Mouse (Mus musculus) T-helper 1 cell (primary cell): ENCODE data around the gene Tmem45b.

Experiments
- in situ Hi-C: fragments of 300-600 bp; cut with MboI, MseI; formaldehyde crosslinking; loops from one replicate; pipeline ENCODE4 v1.15.1; 2025; ENCODE audit warnings: high pct_unique_total_duplicates

Gene Tmem45b

GRCm38 (mm10) chr9:31463692-31464474, at the start of gene Tmem45b:
Gene Tmem45b (minus strand): TSS chr9:31464462.
- in situ Hi-C loops = no loop called here

- in situ Hi-C loops = loop anchor here (25.0 kb wide), 1 partner anchor 1521 kb away; no protein-coding TSS in a partner anchor
These were observed 43.9 kb upstream of the Tmem45b start for GRCm38 (mm10) chr9:31508189-31508588.

- in situ Hi-C loops = loop anchor here (25.0 kb wide), 1 partner anchor 1514 kb away; no protein-coding TSS in a partner anchor
These were observed 37.0 kb upstream of the Tmem45b start for GRCm38 (mm10) chr9:31501221-31501620.

GRCm38 (mm10) chr9:31463190-31463589, 1.1 kb downstream of the Tmem45b start:
- in situ Hi-C loops = no loop called here

GRCm38 (mm10) chr9:31454356-31454755, 9.9 kb downstream of the Tmem45b start:
- in situ Hi-C loops = no loop called here

GRCm38 (mm10) chr9:31452166-31452565, 12.1 kb downstream of the Tmem45b start:
- in situ Hi-C loops = no loop called here

GRCm38 (mm10) chr9:31449145-31449772, 15.0 kb downstream of the Tmem45b start:
- in situ Hi-C loops = no loop called here

GRCm38 (mm10) chr9:31444236-31444635, 20.0 kb downstream of the Tmem45b start:
- in situ Hi-C loops = no loop called here

GRCm38 (mm10) chr9:31441487-31441886, 22.8 kb downstream of the Tmem45b start:
- in situ Hi-C loops = no loop called here

- in situ Hi-C loops = no loop called here
These were observed 23.9 kb downstream of the Tmem45b start for GRCm38 (mm10) chr9:31440366-31440765.

- in situ Hi-C loops = loop anchor here (10.0 kb wide), 1 partner anchor 105 kb away; no protein-coding TSS in a partner anchor
These were observed 24.9 kb downstream of the Tmem45b start for GRCm38 (mm10) chr9:31439341-31439740.

GRCm38 (mm10) chr9:31438834-31439233, 25.4 kb downstream of the Tmem45b start:
- in situ Hi-C loops = loop anchor here (10.0 kb wide), 1 partner anchor 106 kb away; no protein-coding TSS in a partner anchor

- in situ Hi-C loops = loop anchor here (10.0 kb wide), 1 partner anchor 107 kb away; no protein-coding TSS in a partner anchor
These were observed 26.4 kb downstream of the Tmem45b start for GRCm38 (mm10) chr9:31437861-31438260.

GRCm38 (mm10) chr9:31435415-31435814, 28.8 kb downstream of the Tmem45b start:
- in situ Hi-C loops = loop anchor here (10.0 kb wide), 1 partner anchor 109 kb away; no protein-coding TSS in a partner anchor

- in situ Hi-C loops = loop anchor here (10.0 kb wide), 1 partner anchor 111 kb away; no protein-coding TSS in a partner anchor
These were observed 30.8 kb downstream of the Tmem45b start for GRCm38 (mm10) chr9:31433431-31433830.

- in situ Hi-C loops = loop anchor here (10.0 kb wide), 1 partner anchor 112 kb away; no protein-coding TSS in a partner anchor
These were observed 31.8 kb downstream of the Tmem45b start for GRCm38 (mm10) chr9:31432336-31432975.

- in situ Hi-C loops = loop anchor here (10.0 kb wide), 1 partner anchor 113 kb away; no protein-coding TSS in a partner anchor
These were observed 32.5 kb downstream of the Tmem45b start for GRCm38 (mm10) chr9:31431751-31432150.

GRCm38 (mm10) chr9:31430011-31430410, 34.3 kb downstream of the Tmem45b start:
- in situ Hi-C loops = loop anchor here (10.0 kb wide), 1 partner anchor 115 kb away; no protein-coding TSS in a partner anchor

- in situ Hi-C loops = no loop called here
These were observed 35.3 kb downstream of the Tmem45b start for GRCm38 (mm10) chr9:31428971-31429370.

- in situ Hi-C loops = loop anchor here (25.0 kb wide), 1 partner anchor 1365 kb away; no protein-coding TSS in a partner anchor
These were observed 42.1 kb downstream of the Tmem45b start for GRCm38 (mm10) chr9:31422143-31422542.

- in situ Hi-C loops = loop anchor here (25.0 kb wide), 1 partner anchor 1368 kb away; no protein-coding TSS in a partner anchor
These were observed 45.4 kb downstream of the Tmem45b start for GRCm38 (mm10) chr9:31418821-31419220.
